Mouse (Mus musculus): ENCODE results near the gene Fam240b. TPM values are rescaled to one million over a fixed set of nuclear protein-coding genes. Genes with fewer than 3 reads are reported as not detected.

Fam240b gene
- not detected in 2 replicates for polyA plus RNA-seq (2016; fragmentation: Nextera tagmentation; extraction: Ambion mirVana)

DNA sequence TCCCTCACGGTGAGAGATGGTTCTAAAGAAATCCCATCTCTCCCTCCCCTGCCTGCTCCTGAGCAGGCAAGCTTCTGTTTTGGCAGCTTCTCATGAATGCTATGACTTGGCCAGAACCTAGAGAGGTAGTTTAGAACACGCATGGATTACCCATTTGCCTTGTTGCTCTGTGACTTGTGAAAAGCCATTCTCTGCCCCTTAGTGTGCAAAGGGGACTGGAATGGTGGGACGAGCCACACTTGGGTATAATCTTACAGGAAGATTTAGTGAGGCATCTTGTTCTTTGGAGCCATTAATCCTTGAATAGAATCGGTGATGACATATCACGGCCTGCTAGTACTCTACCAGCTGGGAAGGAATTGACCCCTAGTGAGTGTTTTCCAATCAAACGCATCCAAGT is at the start of gene Fam240b:
Fam240b (minus strand) TSS at position 101 of the 400 bp plus-strand sequence.
- 74% methylated on average over 6 of the region's 6 CpGs for WGBS (ENCODE audit: insufficient replicate concordance)
- Histone ChIP-seq H3K9ac (no peak within 1 kb of the TSS), H3K27ac (no peak within 1 kb of the TSS), H3K4me1 (no peaks in the 10 kb centered on the region), H3K27me3 (replicated peaks) (no peaks in the 10 kb centered on the region), H3K4me3 (no peak within 1 kb of the TSS), H3K36me3 (no peaks in the 10 kb centered on the region), H3K9me3 (replicated peaks) (no peaks in the 10 kb centered on the region), H3K4me2 (no peak within 1 kb of the TSS)
- ATAC-seq = no peak

DNA sequence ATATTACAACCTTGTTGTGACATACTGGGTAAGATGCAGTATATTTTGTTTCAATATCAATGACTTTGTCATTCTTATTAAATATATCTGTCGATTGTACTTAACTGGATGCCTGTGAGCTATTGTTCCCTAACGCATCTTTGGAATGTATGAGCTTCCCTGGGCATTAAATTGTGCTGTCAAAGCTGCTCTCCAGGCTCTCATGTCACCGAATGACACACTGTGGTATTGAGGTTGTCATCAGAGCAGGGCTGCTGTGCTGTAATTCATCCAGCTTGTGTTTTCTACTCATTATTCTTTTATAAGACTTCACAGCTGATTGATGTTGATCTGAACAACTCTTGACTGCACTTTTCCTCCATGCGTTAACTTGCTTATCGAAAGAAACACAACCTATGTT is 32.5 kb upstream of the Fam240b start:
- Histone ChIP-seq H3K36me3 (no peaks in the 10 kb centered on the region), H3K27ac (no peak overlapping the region), H3K4me3 (no peak overlapping the region), H3K9me3 (replicated peaks) (no peaks in the 10 kb centered on the region), H3K4me1 (no peaks in the 10 kb centered on the region), H3K27me3 (replicated peaks) (no peaks in the 10 kb centered on the region), H3K9ac (no peak overlapping the region), H3K4me2 (no peak overlapping the region)
- ATAC-seq = no peak
- 73% methylated on average over 5 of the region's 5 CpGs for WGBS (ENCODE audit: insufficient replicate concordance)

DNA sequence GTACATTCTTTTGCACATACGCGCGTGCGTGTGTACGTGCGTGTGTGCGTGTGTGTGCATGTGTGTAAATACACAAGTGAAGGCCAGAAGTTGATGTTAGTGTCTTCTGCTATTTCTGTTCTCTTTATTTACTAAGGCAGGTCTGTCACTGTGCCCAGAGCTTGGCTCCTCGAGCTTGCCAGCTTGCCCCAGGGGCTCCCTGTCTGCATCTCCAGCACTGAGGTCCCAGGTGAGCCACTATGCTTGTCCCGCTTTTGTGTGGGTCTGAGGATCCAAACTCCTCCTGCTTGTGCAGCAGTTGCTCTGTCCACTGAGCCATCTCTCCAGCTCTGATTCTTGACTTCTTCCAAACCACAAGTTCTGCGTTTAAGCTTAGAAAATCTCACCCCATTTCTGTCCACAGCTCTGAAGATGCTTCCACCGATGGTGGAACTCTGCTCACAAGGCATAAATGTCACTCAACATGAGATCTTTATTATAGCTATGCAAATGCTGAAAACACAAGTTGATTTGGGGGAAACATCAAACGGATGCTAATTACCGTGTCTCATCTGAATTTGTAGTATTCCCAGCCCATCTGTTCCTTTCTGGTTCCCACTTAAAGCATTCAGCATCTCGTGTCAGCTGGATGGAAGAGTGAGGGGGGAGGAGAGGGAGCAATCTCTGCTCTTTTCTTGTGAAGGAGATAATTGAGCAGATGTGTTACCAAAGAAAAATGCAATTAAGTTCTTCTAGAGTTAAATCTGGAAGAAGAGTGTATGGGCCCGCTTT is 29.1 kb upstream of the Fam240b start:
- Histone ChIP-seq H3K9me3 (replicated peaks) (no peaks in the 10 kb centered on the region), H3K36me3 (no peaks in the 10 kb centered on the region), H3K9ac (no peak overlapping the region), H3K27ac (no peak overlapping the region), H3K4me1 (no peaks in the 10 kb centered on the region), H3K4me2 (no peak overlapping the region), H3K4me3 (no peak overlapping the region), H3K27me3 (replicated peaks) (no peaks in the 10 kb centered on the region)
- WGBS (ENCODE audit: insufficient replicate concordance) = 76% methylated on average over 15 of the region's 15 CpGs
- ATAC-seq = no peak

DNA sequence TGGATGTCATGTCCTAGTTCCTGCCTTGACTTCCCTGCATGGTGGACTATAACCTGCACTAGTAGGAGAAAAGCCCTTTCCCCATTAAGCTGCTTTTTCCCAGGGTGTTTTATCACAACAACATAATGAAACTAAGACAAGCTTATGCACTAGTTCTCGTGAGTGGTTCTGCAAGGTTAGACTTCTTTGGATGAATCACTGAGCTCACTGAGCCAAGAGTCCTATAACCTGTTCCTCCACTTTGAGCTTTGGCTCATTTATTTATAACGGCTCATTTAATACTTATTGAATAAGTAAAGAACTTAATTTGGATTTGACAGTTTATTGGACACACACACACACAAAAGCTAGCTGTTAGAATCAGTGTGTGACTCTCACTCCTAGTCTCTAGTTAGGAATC is 16.7 kb upstream of the Fam240b start:
- no peaks in the 10 kb centered on the region for H3K36me3 ChIP-seq
- no peak overlapping the region for H3K27ac ChIP-seq
- no peak overlapping the region for H3K4me2 ChIP-seq
- no peak overlapping the region for H3K4me3 ChIP-seq
- H3K4me1 ChIP-seq = no peaks in the 10 kb centered on the region
- WGBS (ENCODE audit: insufficient replicate concordance) = 63% methylated on average over 2 of the region's 2 CpGs
- H3K27me3 ChIP-seq (replicated peaks) = no peaks in the 10 kb centered on the region
- no peak for ATAC-seq
- H3K9me3 ChIP-seq (replicated peaks) = no peaks in the 10 kb centered on the region
- no peak overlapping the region for H3K9ac ChIP-seq

DNA sequence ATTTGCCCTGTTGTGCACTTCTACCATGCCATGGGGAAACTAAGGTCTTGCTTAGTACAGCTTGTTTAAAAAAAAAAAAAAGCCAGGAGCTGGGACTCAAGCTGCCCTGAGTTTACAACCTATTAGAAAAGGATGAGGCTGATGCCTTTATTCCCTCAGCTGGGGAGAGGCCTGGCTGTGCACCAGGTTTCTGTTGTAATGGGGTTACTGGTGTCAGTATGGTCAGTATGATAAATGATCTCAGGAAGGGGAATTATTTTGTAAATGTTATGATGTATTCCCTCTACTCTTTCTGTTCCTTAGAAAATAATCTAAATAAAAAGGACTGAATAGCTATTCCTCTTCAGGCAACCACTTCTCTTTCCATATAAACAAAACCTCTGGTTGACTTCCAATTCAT is 14.0 kb upstream of the Fam240b start:
- Histone ChIP-seq H3K36me3 (no peaks in the 10 kb centered on the region), H3K27ac (no peak overlapping the region), H3K9ac (no peak overlapping the region), H3K27me3 (replicated peaks) (no peaks in the 10 kb centered on the region), H3K4me1 (no peaks in the 10 kb centered on the region), H3K4me3 (no peak overlapping the region), H3K9me3 (replicated peaks) (no peaks in the 10 kb centered on the region), H3K4me2 (no peak overlapping the region)
- ATAC-seq = no peak

DNA sequence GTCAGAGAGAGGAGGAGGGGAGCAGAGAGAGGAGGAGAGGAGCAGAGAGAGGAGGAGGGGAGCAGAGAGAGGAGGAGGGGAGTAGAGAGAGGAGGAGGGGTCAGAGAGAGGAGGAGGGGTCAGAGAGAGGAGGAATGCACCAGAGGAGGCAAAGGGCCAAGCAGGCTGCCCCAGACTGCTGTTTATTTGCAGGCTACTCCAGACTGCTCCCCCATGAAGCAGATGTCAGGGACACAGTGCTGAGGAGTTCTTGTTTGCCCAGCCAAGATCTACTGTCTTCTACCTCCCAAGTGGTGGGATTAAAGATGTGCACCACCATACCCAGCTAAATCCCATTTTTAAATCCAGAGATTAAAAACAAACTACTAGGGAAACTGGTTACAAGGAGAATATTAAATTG is 9.8 kb upstream of the Fam240b start:
- no peak for ATAC-seq
- Histone ChIP-seq H3K9me3 (replicated peaks) (no peaks in the 10 kb centered on the region), H3K4me3 (no peak overlapping the region)

DNA sequence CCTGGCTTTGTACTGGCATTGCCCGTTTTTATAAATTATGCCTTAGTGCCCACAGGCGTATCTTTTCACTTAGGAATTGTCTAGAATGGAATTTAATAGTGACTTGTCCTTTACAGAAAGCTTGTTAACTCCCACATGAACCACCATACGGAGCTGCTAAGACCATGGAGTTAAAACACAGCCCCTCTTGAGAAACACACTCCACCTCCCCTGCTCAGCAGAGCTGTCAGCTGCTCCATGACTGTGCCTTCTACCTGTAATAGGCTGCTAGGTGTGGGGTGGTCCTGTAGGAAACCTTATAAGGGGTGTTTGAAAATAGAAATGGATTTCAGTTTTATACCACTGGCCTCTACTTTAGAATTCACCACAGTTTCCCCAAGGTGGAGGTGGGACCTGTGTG is 5.2 kb upstream of the Fam240b start:
- Histone ChIP-seq H3K9me3 (replicated peaks) (no peaks in the 10 kb centered on the region), H3K4me3 (no peak overlapping the region), H3K4me2 (no peak overlapping the region), H3K27ac (no peak overlapping the region), H3K27me3 (replicated peaks) (no peaks in the 10 kb centered on the region), H3K4me1 (no peaks in the 10 kb centered on the region), H3K9ac (no peak overlapping the region), H3K36me3 (no peaks in the 10 kb centered on the region)
- ATAC-seq = no peak
- 62% methylated on average over 3 of the region's 3 CpGs for WGBS (ENCODE audit: insufficient replicate concordance)

More for the DNA sequence above, 9.8 kb upstream of the Fam240b start:
- Histone ChIP-seq H3K27me3 (replicated peaks) (no peaks in the 10 kb centered on the region), H3K36me3 (no peaks in the 10 kb centered on the region), H3K27ac (no peak overlapping the region), H3K4me1 (no peaks in the 10 kb centered on the region), H3K4me2 (no peak overlapping the region), H3K9ac (no peak overlapping the region)

DNA sequence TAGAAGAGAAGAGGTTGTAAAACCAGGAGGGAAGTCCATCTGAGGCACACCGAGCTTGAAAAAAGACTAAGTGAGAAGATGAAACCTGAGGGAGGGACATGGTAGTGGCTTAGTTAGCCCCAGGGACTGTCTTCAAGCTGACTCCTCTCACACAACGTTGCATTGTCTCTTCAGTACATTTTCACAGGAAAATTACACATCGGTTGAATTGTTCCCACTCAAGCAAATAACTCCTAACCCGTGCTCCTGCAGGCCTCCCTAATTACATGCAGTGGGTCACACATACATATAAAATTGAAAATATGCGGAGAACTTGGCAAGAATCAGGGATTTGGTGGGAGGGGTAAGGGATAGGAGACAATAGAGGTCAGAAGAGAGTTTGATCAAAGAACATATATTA is 4.0 kb downstream of the Fam240b start:
- Histone ChIP-seq H3K9me3 (replicated peaks) (no peaks in the 10 kb centered on the region), H3K4me1 (no peaks in the 10 kb centered on the region), H3K27ac (no peak overlapping the region), H3K4me3 (no peak overlapping the region), H3K27me3 (replicated peaks) (no peaks in the 10 kb centered on the region), H3K4me2 (no peak overlapping the region), H3K36me3 (no peaks in the 10 kb centered on the region), H3K9ac (no peak overlapping the region)
- WGBS (ENCODE audit: insufficient replicate concordance) = 69% methylated on average over 5 of the region's 5 CpGs
- no peak for ATAC-seq

DNA sequence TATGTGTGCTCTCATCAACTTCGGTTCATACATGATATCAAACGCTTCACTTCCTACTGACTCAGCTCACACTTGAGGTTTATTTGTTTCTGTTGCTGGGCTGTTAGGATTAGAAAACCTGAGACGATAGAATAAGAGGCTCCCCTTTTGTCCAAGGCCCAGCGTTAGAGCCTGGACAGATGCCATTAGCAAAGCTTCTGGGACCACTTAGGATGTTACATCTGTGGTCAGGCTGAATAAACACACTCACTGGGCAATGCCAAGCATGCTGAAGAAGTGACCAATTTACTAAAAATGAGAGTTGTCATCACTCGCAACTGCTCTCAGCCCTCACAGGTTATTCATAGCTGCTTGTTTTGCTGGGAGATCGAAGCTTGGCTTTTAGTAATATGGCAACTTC is 7.7 kb downstream of the Fam240b start:
- Histone ChIP-seq H3K27me3 (replicated peaks) (no peaks in the 10 kb centered on the region), H3K36me3 (no peaks in the 10 kb centered on the region), H3K4me1 (no peaks in the 10 kb centered on the region), H3K4me3 (no peak overlapping the region), H3K27ac (no peak overlapping the region), H3K4me2 (no peak overlapping the region), H3K9ac (no peak overlapping the region), H3K9me3 (replicated peaks) (no peaks in the 10 kb centered on the region)
- no peak for ATAC-seq
- WGBS (ENCODE audit: insufficient replicate concordance) = 69% methylated on average over 6 of the region's 6 CpGs

DNA sequence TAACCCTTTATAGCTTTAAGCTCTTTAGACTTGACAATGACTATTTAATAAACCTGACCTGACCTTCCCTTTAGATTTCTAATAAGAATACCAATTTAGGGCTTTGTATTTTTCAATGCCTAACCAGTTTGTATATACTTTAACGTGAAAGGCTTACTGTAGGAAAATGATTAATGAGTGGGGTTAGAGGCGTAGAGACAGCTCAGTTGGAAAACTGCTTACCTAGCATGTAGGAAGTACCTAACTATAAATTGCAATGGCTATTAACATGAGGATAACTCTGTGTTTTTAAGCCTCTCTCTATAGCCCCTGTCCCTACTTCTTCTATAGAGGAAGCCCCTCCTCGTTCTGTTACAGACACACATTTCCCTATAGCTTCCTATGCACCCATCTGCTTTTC is 17.6 kb downstream of the Fam240b start:
- Histone ChIP-seq H3K4me1 (no peaks in the 10 kb centered on the region), H3K9ac (no peak overlapping the region), H3K4me2 (no peak overlapping the region), H3K4me3 (no peak overlapping the region), H3K36me3 (no peaks in the 10 kb centered on the region), H3K27me3 (replicated peaks) (no peaks in the 10 kb centered on the region), H3K27ac (no peak overlapping the region), H3K9me3 (replicated peaks) (no peaks in the 10 kb centered on the region)
- WGBS (ENCODE audit: insufficient replicate concordance) = 55% methylated on average over 3 of the region's 3 CpGs
- no peak for ATAC-seq

DNA sequence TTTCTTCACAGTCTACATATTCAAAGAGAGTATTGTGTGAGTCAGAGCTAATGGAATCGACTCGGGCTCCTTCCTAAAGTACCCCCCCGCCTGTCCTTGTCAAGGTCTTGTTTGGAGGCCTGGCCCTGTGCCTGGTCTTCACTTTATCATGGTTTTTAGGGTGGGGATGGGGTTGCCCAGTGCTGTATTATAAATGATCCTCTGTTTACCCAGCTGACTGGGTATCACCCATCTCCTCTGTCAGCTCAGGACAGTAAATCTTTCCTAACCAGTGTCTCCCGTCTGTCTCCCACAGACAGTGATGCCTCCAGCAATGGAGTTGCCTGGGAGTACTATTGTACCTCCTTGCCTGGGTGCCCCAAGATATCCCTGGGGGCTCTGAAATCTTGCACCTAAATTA is 19.6 kb downstream of the Fam240b start:
- Histone ChIP-seq H3K9me3 (replicated peaks) (no peaks in the 10 kb centered on the region), H3K4me3 (no peak overlapping the region), H3K4me1 (no peaks in the 10 kb centered on the region), H3K9ac (no peak overlapping the region), H3K27me3 (replicated peaks) (no peaks in the 10 kb centered on the region), H3K27ac (no peak overlapping the region), H3K4me2 (no peak overlapping the region), H3K36me3 (no peaks in the 10 kb centered on the region)
- no peak for ATAC-seq
- WGBS (ENCODE audit: insufficient replicate concordance) = 59% methylated on average over 4 of the region's 4 CpGs

DNA sequence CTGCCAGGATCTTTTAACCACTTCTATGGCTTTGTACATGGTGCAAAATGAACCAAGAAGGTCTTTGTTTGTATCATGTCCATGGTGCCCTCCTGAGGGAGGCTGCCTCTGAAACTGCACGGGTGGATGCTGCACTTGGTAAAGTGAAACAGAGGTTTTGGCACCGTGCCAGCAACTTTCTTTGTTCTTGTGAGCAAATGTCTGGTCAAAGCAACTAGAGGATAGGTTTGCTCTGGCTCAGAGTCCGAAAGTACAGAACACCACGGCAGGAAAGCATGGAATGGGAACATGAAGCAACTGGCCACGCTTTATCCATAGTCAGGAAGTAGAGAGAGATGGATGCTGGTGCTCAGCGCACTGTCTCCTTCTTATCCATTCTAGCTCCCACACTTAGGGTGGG is 29.7 kb downstream of the Fam240b start:
- 66% methylated on average over 6 of the region's 6 CpGs for WGBS (ENCODE audit: insufficient replicate concordance)
- ATAC-seq = no peak
- H3K9me3 ChIP-seq (replicated peaks) = no peaks in the 10 kb centered on the region
- H3K4me1 ChIP-seq = no peaks in the 10 kb centered on the region
- no peak overlapping the region for H3K4me3 ChIP-seq
- no peak overlapping the region for H3K9ac ChIP-seq
- H3K27ac ChIP-seq = no peak overlapping the region
- 0 out of 2 replicates have a peak, but pooled peaks cover 3% of the 10 kb centered on the region for H3K27me3 ChIP-seq (replicated peaks)
- no peak overlapping the region for H3K4me2 ChIP-seq
- no peaks in the 10 kb centered on the region for H3K36me3 ChIP-seq

DNA sequence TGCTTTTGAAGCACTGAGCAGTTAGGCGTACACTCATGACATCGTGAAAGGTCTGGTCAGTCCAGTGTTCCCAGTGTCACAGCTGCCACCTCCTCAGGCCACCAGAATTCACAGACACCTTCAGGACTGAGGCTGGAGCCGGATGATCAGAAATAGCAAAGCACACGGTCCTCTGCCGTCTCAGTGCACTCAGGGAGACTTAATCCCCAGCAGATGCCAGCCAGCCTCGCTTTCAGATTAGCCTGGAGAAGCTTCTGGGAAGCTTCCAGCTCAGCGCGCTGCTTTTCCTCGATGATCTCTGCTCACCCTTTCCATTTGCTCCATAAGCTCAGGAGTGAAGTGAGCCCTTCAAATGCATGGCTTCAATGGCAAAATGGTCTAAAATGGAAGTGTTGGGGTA is 32.4 kb downstream of the Fam240b start:
- no peak for ATAC-seq
- Histone ChIP-seq H3K4me3 (no peak overlapping the region), H3K9ac (no peak overlapping the region), H3K4me1 (no peaks in the 10 kb centered on the region), H3K27me3 (replicated peaks) (no peaks in the 10 kb centered on the region), H3K9me3 (replicated peaks) (no peaks in the 10 kb centered on the region), H3K27ac (no peak overlapping the region; the same call in 1 of the 2 replicates), H3K36me3 (no peaks in the 10 kb centered on the region), H3K4me2 (no peak overlapping the region)
- 61% methylated on average over 9 of the region's 9 CpGs for WGBS (ENCODE audit: insufficient replicate concordance)

Data from liver, embryonic 12.5 days (tissue).